In the genomic region with DNA sequence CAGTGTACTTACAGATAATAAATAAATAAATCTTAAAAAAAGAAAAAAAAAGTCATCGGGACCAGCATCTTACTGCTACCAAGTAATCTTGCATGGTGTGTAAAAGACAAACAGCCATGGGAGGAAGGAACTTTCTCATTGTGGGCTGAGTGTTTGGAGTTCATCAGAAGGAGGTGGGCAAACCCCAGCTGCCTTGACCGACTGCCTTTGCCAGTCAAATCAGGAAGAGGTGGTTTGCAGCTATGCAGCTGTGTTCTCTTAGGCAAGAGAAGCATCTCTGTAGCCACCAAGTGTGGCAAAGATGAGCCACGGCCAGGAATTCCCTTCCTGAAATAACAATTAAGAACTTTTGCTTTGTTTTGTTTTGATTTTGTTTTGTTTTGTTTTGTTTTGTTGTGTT, we compare ENCODE assay signal across 20 mouse cellular contexts. TPM values are rescaled to one million over a fixed set of nuclear protein-coding genes. Genes with fewer than 3 reads are reported as not detected.
DNase-seq lines count a peak whose midpoint lies in the region; ATAC-seq lines count a peak whose summit lies in the region.
"Had no signal": no experiment of that assay in that cellular context is flagged by ENCODE, and none has a peak within 500 bp of the region (broad histone marks: within the 10 kb centered on the region; RNA-seq: fewer than 3 reads in every experiment).

No protein-coding gene starts in this region.

- DNase-seq in CD4-positive, CD25-positive, alpha-beta regulatory T cell, adult 2 months (ENCODE audit: low read depth, low spot score) = peak; percentile 24
- peak; percentile 54 for DNase-seq in CD4-positive helper T cell, adult 2 months (ENCODE audit: low read depth, low spot score)
- DNase-seq in thymus, postnatal 25 days = peak; percentile 54
- DNase-seq in left cerebral cortex, postnatal 10 days (ENCODE audit: extremely low spot score in 1 of 2, low spot score in 2 of 2) = no peak
- no peak for DNase-seq in embryo, embryonic 11 days
- DNase-seq: adrenal gland, postnatal 10 days; cerebellum, adult 8-10 months; gastrocnemius, postnatal 14 days; heart, adult 2 months; heart, postnatal 36 days; kidney, postnatal 36 days; layer of hippocampus, postnatal 36 days; liver, postnatal 0 days; lung, postnatal 10 days; midbrain, embryonic 14.5 days had no signal

- intact Hi-C loops in left cerebral cortex, postnatal 10 days (cut with DNase I) = no loop called here

- no peak for ATAC-seq in CD4-positive, CD25-positive, alpha-beta regulatory T cell, adult 4 months
- peak; percentile 61 for ATAC-seq in megakaryocyte, adult 5-6 weeks (ENCODE audit: poor library complexity, severe bottlenecking)
- ATAC-seq: activated CD4-positive, CD25-positive, alpha-beta regulatory T cell, adult 4 months; forebrain, embryonic 16.5 days; intestine, embryonic 15.5 days; liver, postnatal 0 days had no signal

RNA-seq across cellular contexts. Expression of a gene that starts 1.0 kb away (rescaled TPM):
- polyA plus RNA-seq in CD4-positive, CD25-positive, alpha-beta regulatory T cell, adult 4 months (2017; shearing (Covaris generic)) = 10 to 100 TPM; 17.7 to 21.3 TPM
- 5.3 and 7.5 TPM in 2 replicates for total RNA-seq in megakaryocyte, adult 5-6 weeks (2015)
- total RNA-seq in megakaryocyte, adult 5-6 weeks (2017) = 4.3 and 7.4 TPM in 2 replicates
- 1 to 10 TPM; 5.2 to 5.3 TPM for total RNA-seq in left cerebral cortex, postnatal 10 days (2021)

RNA-seq across cellular contexts. Expression of a gene that starts 20.0 kb away (rescaled TPM):
- polyA plus RNA-seq in CD4-positive, CD25-positive, alpha-beta regulatory T cell, adult 4 months (2017; shearing (Covaris generic)) = under 1 TPM in 1 of 2 experiments, not detected in 1; 0.94 TPM
- 0.98 and 2.9 TPM in 2 replicates for total RNA-seq in megakaryocyte, adult 5-6 weeks (2015)
- 3.0 and 4.6 TPM in 2 replicates for total RNA-seq in megakaryocyte, adult 5-6 weeks (2017)
- under 1 TPM; 0.36 TPM for total RNA-seq in left cerebral cortex, postnatal 10 days (2021)
- total RNA-seq: layer of hippocampus, postnatal 36 days had no signal

Comparison
In these comparisons a context has a peak if more than half of its experiments do, and no peak if none do; other contexts are left out.
1. DNase-seq: peak in CD4-positive, CD25-positive, alpha-beta regulatory T cell, adult 2 months (single experiment), CD4-positive helper T cell, adult 2 months (single experiment) and thymus, postnatal 25 days (single experiment); none in left cerebral cortex, postnatal 10 days (0 of 2) and embryo, embryonic 11 days (single experiment).